Mouse (Mus musculus): ENCODE measurements around the gene Kel. TPM values are rescaled to one million over a fixed set of nuclear protein-coding genes. Genes with fewer than 3 reads are reported as not detected.

The Kel gene
- polyA plus RNA-seq, 1 experiment from 2014 or later, result 11.9 TPM

- Histone ChIP-seq H3K9me3 (ENCODE audit: control insufficient read depth, low read length) (no peaks in the 10 kb centered on the region), H3K4me1 (replicated peaks; ENCODE audit: control insufficient read depth, insufficient read depth, low read length) (no peaks in the 10 kb centered on the region), H3K9ac (ENCODE audit: low read length) (no peak overlapping the region), H3K4me3 (ENCODE audit: low read depth, low read length) (no peak overlapping the region), H3K36me3 (ENCODE audit: control insufficient read depth, insufficient read depth, low read length) (no peaks in the 10 kb centered on the region), H3K27me3 (ENCODE audit: control insufficient read depth, insufficient read depth, low read length) (no peaks in the 10 kb centered on the region), H3K27ac (ENCODE audit: low read depth, low read length) (no peak overlapping the region), H3K4me2 (ENCODE audit: low read depth, low read length, severe bottlenecking) (no peak overlapping the region)
- WGBS, result 79% methylated on average over 2 of the region's 2 CpGs
- ATAC-seq (replicated peaks; ENCODE audit: low FRiP score), result no peak
- DNase-seq (ENCODE audit: low spot score), result no peak
Measured at GRCm38 (mm10) chr6:41702928-41703327, 1.2 kb downstream of the Kel start.

GRCm38 (mm10) chr6:41701245-41701644 lies 2.9 kb downstream of the Kel start:
- H3K36me3 ChIP-seq (ENCODE audit: control insufficient read depth, insufficient read depth, low read length), result no peaks in the 10 kb centered on the region
- H3K4me3 ChIP-seq (ENCODE audit: low read depth, low read length), result no peak overlapping the region
- ATAC-seq (replicated peaks; ENCODE audit: low FRiP score), result no peak
- WGBS, result 85% methylated on average over 1 of the region's 1 CpGs
- no peaks in the 10 kb centered on the region for H3K9me3 ChIP-seq (ENCODE audit: control insufficient read depth, low read length)
- no peaks in the 10 kb centered on the region for H3K27me3 ChIP-seq (ENCODE audit: control insufficient read depth, insufficient read depth, low read length)
- no peak overlapping the region for H3K9ac ChIP-seq (ENCODE audit: low read length)
- H3K4me2 ChIP-seq (ENCODE audit: low read depth, low read length, severe bottlenecking), result no peak overlapping the region
- H3K4me1 ChIP-seq (replicated peaks; ENCODE audit: control insufficient read depth, insufficient read depth, low read length), result no peaks in the 10 kb centered on the region
- H3K27ac ChIP-seq (ENCODE audit: low read depth, low read length), result no peak overlapping the region
- DNase-seq (ENCODE audit: low spot score), result no peak

- Histone ChIP-seq H3K9ac (ENCODE audit: low read length) (no peak overlapping the region), H3K4me1 (replicated peaks; ENCODE audit: control insufficient read depth, insufficient read depth, low read length) (no peaks in the 10 kb centered on the region), H3K27ac (ENCODE audit: low read depth, low read length) (no peak overlapping the region), H3K27me3 (ENCODE audit: control insufficient read depth, insufficient read depth, low read length) (no peaks in the 10 kb centered on the region), H3K4me2 (ENCODE audit: low read depth, low read length, severe bottlenecking) (no peak overlapping the region), H3K4me3 (ENCODE audit: low read depth, low read length) (no peak overlapping the region), H3K36me3 (ENCODE audit: control insufficient read depth, insufficient read depth, low read length) (no peaks in the 10 kb centered on the region), H3K9me3 (ENCODE audit: control insufficient read depth, low read length) (no peaks in the 10 kb centered on the region)
- DNase-seq (ENCODE audit: low spot score) (no peak), ATAC-seq (replicated peaks; ENCODE audit: low FRiP score) (no peak)
- 95% methylated on average over 1 of the region's 1 CpGs for WGBS
Measured at GRCm38 (mm10) chr6:41694407-41694806, 9.7 kb downstream of the Kel start.

- Histone ChIP-seq H3K4me2 (ENCODE audit: low read depth, low read length, severe bottlenecking) (no peak overlapping the region), H3K36me3 (ENCODE audit: control insufficient read depth, insufficient read depth, low read length) (no peaks in the 10 kb centered on the region), H3K9me3 (ENCODE audit: control insufficient read depth, low read length) (no peaks in the 10 kb centered on the region), H3K27me3 (ENCODE audit: control insufficient read depth, insufficient read depth, low read length) (no peaks in the 10 kb centered on the region), H3K27ac (ENCODE audit: low read depth, low read length) (no peak overlapping the region), H3K4me1 (replicated peaks; ENCODE audit: control insufficient read depth, insufficient read depth, low read length) (no peaks in the 10 kb centered on the region), H3K4me3 (ENCODE audit: low read depth, low read length) (no peak overlapping the region), H3K9ac (ENCODE audit: low read length) (no peak overlapping the region)
- DNase-seq (ENCODE audit: low spot score) (no peak), ATAC-seq (replicated peaks; ENCODE audit: low FRiP score) (no peak)
Measured at GRCm38 (mm10) chr6:41692200-41692599, 11.9 kb downstream of the Kel start.

GRCm38 (mm10) chr6:41685596-41685995 lies 18.5 kb downstream of the Kel start:
- 93% methylated on average over 3 of the region's 3 CpGs for WGBS
- Histone ChIP-seq H3K4me2 (ENCODE audit: low read depth, low read length, severe bottlenecking) (no peak overlapping the region), H3K4me1 (replicated peaks; ENCODE audit: control insufficient read depth, insufficient read depth, low read length) (no peaks in the 10 kb centered on the region), H3K27ac (ENCODE audit: low read depth, low read length) (no peak overlapping the region), H3K27me3 (ENCODE audit: control insufficient read depth, insufficient read depth, low read length) (no peaks in the 10 kb centered on the region), H3K9ac (ENCODE audit: low read length) (no peak overlapping the region), H3K4me3 (ENCODE audit: low read depth, low read length) (no peak overlapping the region), H3K9me3 (ENCODE audit: control insufficient read depth, low read length) (no peaks in the 10 kb centered on the region), H3K36me3 (ENCODE audit: control insufficient read depth, insufficient read depth, low read length) (no peaks in the 10 kb centered on the region)
- no peak for DNase-seq (ENCODE audit: low spot score)
- ATAC-seq (replicated peaks; ENCODE audit: low FRiP score), result no peak

GRCm38 (mm10) chr6:41684911-41685310 lies 19.2 kb downstream of the Kel start:
- no peaks in the 10 kb centered on the region for H3K27me3 ChIP-seq (ENCODE audit: control insufficient read depth, insufficient read depth, low read length)
- 85% methylated on average over 5 of the region's 5 CpGs for WGBS
- no peaks in the 10 kb centered on the region for H3K36me3 ChIP-seq (ENCODE audit: control insufficient read depth, insufficient read depth, low read length)
- H3K9ac ChIP-seq (ENCODE audit: low read length), result no peak overlapping the region
- ATAC-seq (replicated peaks; ENCODE audit: low FRiP score) (no peak), DNase-seq (ENCODE audit: low spot score) (no peak)
- no peaks in the 10 kb centered on the region for H3K9me3 ChIP-seq (ENCODE audit: control insufficient read depth, low read length)
- no peak overlapping the region for H3K4me2 ChIP-seq (ENCODE audit: low read depth, low read length, severe bottlenecking)
- no peaks in the 10 kb centered on the region for H3K4me1 ChIP-seq (replicated peaks; ENCODE audit: control insufficient read depth, insufficient read depth, low read length)
- H3K27ac ChIP-seq (ENCODE audit: low read depth, low read length), result no peak overlapping the region
- H3K4me3 ChIP-seq (ENCODE audit: low read depth, low read length), result no peak overlapping the region

- ATAC-seq (replicated peaks; ENCODE audit: low FRiP score) (no peak), DNase-seq (ENCODE audit: low spot score) (no peak)
- H3K27ac ChIP-seq (ENCODE audit: low read depth, low read length), result no peak within 1 kb of the TSS
- H3K4me3 ChIP-seq (ENCODE audit: low read depth, low read length), result no peak within 1 kb of the TSS
- WGBS, result 95% methylated on average over 2 of the region's 2 CpGs
- no peaks in the 10 kb centered on the region for H3K36me3 ChIP-seq (ENCODE audit: control insufficient read depth, insufficient read depth, low read length)
- H3K4me2 ChIP-seq (ENCODE audit: low read depth, low read length, severe bottlenecking), result no peak within 1 kb of the TSS
- no peaks in the 10 kb centered on the region for H3K4me1 ChIP-seq (replicated peaks; ENCODE audit: control insufficient read depth, insufficient read depth, low read length)
- no peak within 1 kb of the TSS for H3K9ac ChIP-seq (ENCODE audit: low read length)
- H3K27me3 ChIP-seq (ENCODE audit: control insufficient read depth, insufficient read depth, low read length), result no peaks in the 10 kb centered on the region
- H3K9me3 ChIP-seq (ENCODE audit: control insufficient read depth, low read length), result no peaks in the 10 kb centered on the region
Measured at GRCm38 (mm10) chr6:41684131-41684530, 20.0 kb downstream of the Kel start, which contains the start of gene Llcfc1. Gene Llcfc1 (plus strand): TSS chr6:41684431.

GRCm38 (mm10) chr6:41681656-41682055 lies 22.5 kb downstream of the Kel start:
- Histone ChIP-seq H3K4me2 (ENCODE audit: low read depth, low read length, severe bottlenecking) (no peak overlapping the region), H3K27me3 (ENCODE audit: control insufficient read depth, insufficient read depth, low read length) (no peaks in the 10 kb centered on the region), H3K27ac (ENCODE audit: low read depth, low read length) (no peak overlapping the region), H3K4me3 (ENCODE audit: low read depth, low read length) (no peak overlapping the region), H3K9me3 (ENCODE audit: control insufficient read depth, low read length) (no peaks in the 10 kb centered on the region), H3K9ac (ENCODE audit: low read length) (no peak overlapping the region), H3K4me1 (replicated peaks; ENCODE audit: control insufficient read depth, insufficient read depth, low read length) (no peaks in the 10 kb centered on the region), H3K36me3 (ENCODE audit: control insufficient read depth, insufficient read depth, low read length) (no peaks in the 10 kb centered on the region)
- WGBS, result 83% methylated on average over 5 of the region's 5 CpGs
- no peak for DNase-seq (ENCODE audit: low spot score)
- ATAC-seq (replicated peaks; ENCODE audit: low FRiP score), result no peak

GRCm38 (mm10) chr6:41680669-41681068 lies 23.5 kb downstream of the Kel start, which contains the start of gene Trpv5:
Gene Trpv5 (minus strand): TSS chr6:41680769.
- 88% methylated on average over 1 of the region's 1 CpGs for WGBS
- H3K9me3 ChIP-seq (ENCODE audit: control insufficient read depth, low read length), result no peaks in the 10 kb centered on the region
- ATAC-seq (replicated peaks; ENCODE audit: low FRiP score) (no peak), DNase-seq (ENCODE audit: low spot score) (no peak)
- H3K4me2 ChIP-seq (ENCODE audit: low read depth, low read length, severe bottlenecking), result no peak within 1 kb of the TSS
- no peaks in the 10 kb centered on the region for H3K36me3 ChIP-seq (ENCODE audit: control insufficient read depth, insufficient read depth, low read length)
- no peak within 1 kb of the TSS for H3K4me3 ChIP-seq (ENCODE audit: low read depth, low read length)
- H3K4me1 ChIP-seq (replicated peaks; ENCODE audit: control insufficient read depth, insufficient read depth, low read length), result no peaks in the 10 kb centered on the region
- no peak within 1 kb of the TSS for H3K9ac ChIP-seq (ENCODE audit: low read length)
- no peaks in the 10 kb centered on the region for H3K27me3 ChIP-seq (ENCODE audit: control insufficient read depth, insufficient read depth, low read length)
- H3K27ac ChIP-seq (ENCODE audit: low read depth, low read length), result no peak within 1 kb of the TSS

All from forebrain, embryonic 11.5 days (tissue).